Mouse (Mus musculus) heart, adult 2 months (tissue): ENCODE measurements at regions not wholly inside any gene's neighbourhood (a gene's known extent, or its start where the extent isn't known, plus 50 kb on each side); places are given as distances from the start of the nearest gene placed in this dataset.

Experiments used
- DNase-seq, 2 experiments: peaks; one replicate each; pipeline ENCODE4 v3.0.0; 2021
- H3K27ac ChIP-seq: fragments of 200-600 bp; 2 replicates; pipeline ENCODE4 v1.8.1; 2022
- H3K27me3 ChIP-seq: fragments of 200-500 bp; 2 replicates; pipeline ENCODE4 v1.6.1; 2012; ENCODE audit warnings: mild to moderate bottlenecking, low read length, inconsistent platforms, mixed read lengths; ENCODE audit not compliant: control insufficient read depth, insufficient read depth
- H3K36me3 ChIP-seq: fragments of 200-500 bp; 2 replicates; pipeline ENCODE4 v1.6.1; 2012; ENCODE audit warnings: low read length, inconsistent platforms; ENCODE audit not compliant: control insufficient read depth, insufficient read depth
- H3K4me1 ChIP-seq: fragments of 200-500 bp; 2 replicates; pipeline ENCODE4 v1.6.1; 2011; ENCODE audit warnings: low read length; ENCODE audit not compliant: control insufficient read depth, insufficient read depth
- H3K4me3 ChIP-seq: fragments of 200-600 bp; 2 replicates; pipeline ENCODE4 v1.8.1; 2022
- H3K79me2 ChIP-seq: fragments of 200-500 bp; replicated peaks from 2 replicates; pipeline ENCODE4 v1.6.1; 2012; ENCODE audit warnings: mild to moderate bottlenecking, inconsistent platforms, low read length, moderate library complexity, mixed read lengths; ENCODE audit not compliant: control insufficient read depth, insufficient read depth
- H3K9ac ChIP-seq: fragments of 200-500 bp; 2 replicates; pipeline ENCODE4 v1.6.1; 2012; ENCODE audit warnings: low read depth, mild to moderate bottlenecking, control low read depth, inconsistent platforms, low read length, mixed read lengths
- CTCF ChIP-seq: fragments of 200-600 bp; IDR thresholded peaks from 2 replicates; pipeline ENCODE4 v1.8.1; 2022; ENCODE audit warnings: antibody characterized with exemption, mild to moderate bottlenecking, moderate library complexity
- EP300 ChIP-seq: fragments of 200-500 bp; IDR thresholded peaks from 2 replicates; pipeline ENCODE4 v1.6.1; 2011; ENCODE audit warnings: low read depth, low read length, control low read depth; ENCODE audit not compliant: insufficient read depth
- POLR2A ChIP-seq: fragments of 200-500 bp; IDR thresholded peaks from 2 replicates; pipeline ENCODE4 v1.6.1; 2011; ENCODE audit warnings: mild to moderate bottlenecking, low read depth, low read length, control low read depth; ENCODE audit not compliant: insufficient read depth
- WGBS: fragments of 180-500 bp; shearing (Covaris S2); methylation state at CpG from one replicate; pipeline ENCODE4 v1.1.7; 2018; 5-methylcytosine and 5-hydroxymethylcytosine counted together
- intact Hi-C: fragments of 180-260 bp; cut with DNase I; formaldehyde crosslinking; loops from one replicate; pipeline ENCODE4 v1.15.1; 2025

DNA sequence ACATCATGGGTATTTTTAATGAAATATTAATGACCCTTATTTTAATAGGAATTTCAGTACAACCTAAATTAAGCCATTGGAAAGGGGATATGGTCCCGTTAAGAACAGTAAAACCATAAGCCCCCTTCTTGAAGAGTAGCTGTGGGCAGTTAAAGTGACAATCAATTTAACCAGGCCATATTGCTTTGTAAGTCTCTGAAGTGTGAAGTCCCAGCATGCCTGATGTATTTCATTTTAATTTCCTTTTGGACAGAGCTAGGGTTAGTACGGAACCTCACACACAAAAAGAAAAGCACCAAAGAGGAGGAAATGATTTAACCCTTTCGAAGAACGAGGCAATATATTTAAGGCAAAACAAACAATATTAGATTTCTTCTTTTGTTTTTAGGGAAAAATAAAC lies 640.9 kb downstream of the Kcnj2 start:
- Histone ChIP-seq H3K4me3 (no peak overlapping the region), H3K27me3 (no peaks in the 10 kb centered on the region), H3K27ac (no peak overlapping the region), H3K79me2 (no peaks in the 10 kb centered on the region), H3K36me3 (no peaks in the 10 kb centered on the region), H3K9ac (no peak overlapping the region), H3K4me1 (no peaks in the 10 kb centered on the region)
- TF ChIP-seq POLR2A, result no peak
- no peak for TF ChIP-seq CTCF
- TF ChIP-seq EP300, result no peak
- 48% methylated on average over 4 of the region's 4 CpGs for WGBS
- DNase-seq, result no peak
- intact Hi-C loops, result no loop called here

DNA sequence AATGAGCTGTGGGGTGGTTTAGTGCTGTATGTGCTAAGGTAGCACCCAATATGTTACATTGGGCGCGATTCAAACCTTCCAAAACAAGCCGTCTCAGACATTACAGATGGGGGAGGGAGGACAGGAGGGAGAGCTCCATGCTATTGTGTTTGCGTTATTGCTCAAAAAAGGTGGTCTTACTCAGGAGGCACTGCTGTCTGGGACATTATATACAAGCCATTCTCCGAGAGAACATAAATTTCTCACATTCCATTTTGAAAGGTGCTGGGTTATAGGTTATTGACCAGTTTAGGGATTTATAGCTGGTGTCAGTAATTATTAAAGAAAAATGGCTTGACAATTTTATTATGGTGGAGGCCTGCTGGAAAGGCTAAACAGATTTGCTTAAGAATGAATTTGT lies 649.4 kb downstream of the Kcnj2 start:
- TF ChIP-seq POLR2A, result no peak
- no peak for TF ChIP-seq CTCF
- TF ChIP-seq EP300, result no peak
- DNase-seq, result no peak
- Histone ChIP-seq H3K9ac (no peak overlapping the region), H3K4me1 (no peaks in the 10 kb centered on the region), H3K27ac (no peak overlapping the region), H3K4me3 (no peak overlapping the region), H3K27me3 (no peaks in the 10 kb centered on the region), H3K79me2 (no peaks in the 10 kb centered on the region), H3K36me3 (no peaks in the 10 kb centered on the region)
- intact Hi-C loops, result no loop called here
- 93% methylated on average over 5 of the region's 5 CpGs for WGBS

- 46% methylated on average over 4 of the region's 4 CpGs for WGBS
- Histone ChIP-seq H3K79me2 (no peaks in the 10 kb centered on the region), H3K9ac (no peak overlapping the region), H3K36me3 (no peaks in the 10 kb centered on the region), H3K4me3 (no peak overlapping the region), H3K4me1 (no peaks in the 10 kb centered on the region), H3K27me3 (no peaks in the 10 kb centered on the region), H3K27ac (no peak overlapping the region)
- TF ChIP-seq POLR2A, result no peak
- TF ChIP-seq EP300, result no peak
- no peak for TF ChIP-seq CTCF
- no peak for DNase-seq
- intact Hi-C loops, result no loop called here
Observed at GRCm38 (mm10) chr11:111722276-111722675, 656.3 kb downstream of the Kcnj2 start.

- no peak overlapping the region for H3K27ac ChIP-seq
- H3K4me1 ChIP-seq, result no peaks in the 10 kb centered on the region
- H3K9ac ChIP-seq, result no peak overlapping the region
- no peaks in the 10 kb centered on the region for H3K79me2 ChIP-seq
- H3K36me3 ChIP-seq, result no peaks in the 10 kb centered on the region
- no peak for TF ChIP-seq EP300
- no peak for TF ChIP-seq POLR2A
- no peak for TF ChIP-seq CTCF
- no peak for DNase-seq
- WGBS, result 75% methylated on average over 4 of the region's 4 CpGs
- H3K27me3 ChIP-seq, result no peaks in the 10 kb centered on the region
- intact Hi-C loops, result no loop called here
- no peak overlapping the region for H3K4me3 ChIP-seq
Observed at GRCm38 (mm10) chr11:111728148-111728547, 662.2 kb downstream of the Kcnj2 start.

GRCm38 (mm10) chr11:111732096-111732495 lies 666.1 kb downstream of the Kcnj2 start:
- WGBS, result 26% methylated on average over 8 of the region's 8 CpGs
- intact Hi-C loops, result no loop called here
- no peak for TF ChIP-seq EP300
- Histone ChIP-seq H3K9ac (no peak overlapping the region), H3K79me2 (no peaks in the 10 kb centered on the region), H3K36me3 (no peaks in the 10 kb centered on the region), H3K4me1 (no peaks in the 10 kb centered on the region), H3K27me3 (no peaks in the 10 kb centered on the region), H3K4me3 (no peak overlapping the region), H3K27ac (no peak overlapping the region)
- DNase-seq, result peak in 1 of 2 experiments; percentile 15

- Histone ChIP-seq H3K4me1 (no peaks in the 10 kb centered on the region), H3K79me2 (no peaks in the 10 kb centered on the region), H3K27me3 (no peaks in the 10 kb centered on the region), H3K4me3 (no peak overlapping the region), H3K36me3 (no peaks in the 10 kb centered on the region), H3K9ac (no peak overlapping the region), H3K27ac (peak overlapping the region; percentile 19)
- intact Hi-C loops, result no loop called here
- peak in 1 of 2 experiments; percentile 10 for DNase-seq
- WGBS, result 71% methylated on average over 1 of the region's 1 CpGs
- TF ChIP-seq EP300 (no peak), CTCF (no peak)
Observed at GRCm38 (mm10) chr11:111735446-111735845, 669.5 kb downstream of the Kcnj2 start.
